Mouse (Mus musculus): ENCODE measurements around the gene Prr29. TPM values are rescaled to one million over a fixed set of nuclear protein-coding genes. Genes with fewer than 3 reads are reported as not detected.
A peak's percentile ranks its signal among the peaks of the same experiment; 100 is the strongest.

The Prr29 gene
- total RNA-seq (2021) (under 1 TPM; 0.37 to 0.48 TPM), polyA plus RNA-seq (2012; rRNA removed) (7.9 and 10.4 TPM in 2 replicates)
- long read RNA-seq, partial matches to known transcripts = 1 of 2 reads
- long read RNA-seq, other reads (novel, unspliced or antisense) = 1 of 2 reads

GRCm38 (mm10) chr11:106365366-106365765 is at the start of gene Prr29:
Prr29 (plus strand) TSS chr11:106365472.
- H3K79me2 ChIP-seq (replicated peaks; ENCODE audit: control insufficient read depth, insufficient read depth, low read length) = no peaks in the 10 kb centered on the region
- no peaks in the 10 kb centered on the region for H3K27me3 ChIP-seq (ENCODE audit: control insufficient read depth, insufficient read depth, low read length)
- no peak for DNase-seq
- intact Hi-C loops (cut with DNase I) = loop anchor here (2.0 kb wide), 1 partner anchor 35 kb away; no protein-coding TSS in a partner anchor
- H3K4me1 ChIP-seq (ENCODE audit: control insufficient read depth, insufficient read depth, low read length) = peaks cover 1% of the 10 kb centered on the region
- peak within 1 kb of the TSS; percentile 65 for H3K27ac ChIP-seq
- peak within 1 kb of the TSS; percentile 50 for H3K9ac ChIP-seq (ENCODE audit: low read depth, low read length)
- 60% methylated on average over 10 of the region's 10 CpGs for WGBS
- peak within 1 kb of the TSS; percentile 12; the same call in 1 of the 2 replicates for H3K4me3 ChIP-seq
- H3K36me3 ChIP-seq (ENCODE audit: control insufficient read depth, insufficient read depth, low read length) = no peaks in the 10 kb centered on the region
- TF ChIP-seq EP300 (IDR thresholded peaks at IDR 0.05; ENCODE audit: insufficient read depth, low read depth, low read length) = no peak
- TF ChIP-seq POLR2A (IDR thresholded peaks at IDR 0.05; ENCODE audit: insufficient read depth, low read depth, low read length) = no peak
- TF ChIP-seq CTCF (IDR thresholded peaks at IDR 0.05) = no peak

- no peaks in the 10 kb centered on the region for H3K36me3 ChIP-seq (ENCODE audit: control insufficient read depth, insufficient read depth, low read length)
- DNase-seq = no peak
- H3K79me2 ChIP-seq (replicated peaks; ENCODE audit: control insufficient read depth, insufficient read depth, low read length) = no peaks in the 10 kb centered on the region
- TF ChIP-seq CTCF (IDR thresholded peaks at IDR 0.05) = no peak
- TF ChIP-seq POLR2A (IDR thresholded peaks at IDR 0.05; ENCODE audit: insufficient read depth, low read depth, low read length) = no peak
- TF ChIP-seq EP300 (IDR thresholded peaks at IDR 0.05; ENCODE audit: insufficient read depth, low read depth, low read length) = no peak
- H3K27me3 ChIP-seq (ENCODE audit: control insufficient read depth, insufficient read depth, low read length) = no peaks in the 10 kb centered on the region
- H3K27ac ChIP-seq = no peak overlapping the region
- no peak overlapping the region for H3K9ac ChIP-seq (ENCODE audit: low read depth, low read length)
- intact Hi-C loops (cut with DNase I) = no loop called here
- 100% methylated on average over 1 of the region's 1 CpGs for WGBS
- no peak overlapping the region for H3K4me3 ChIP-seq
- H3K4me1 ChIP-seq (ENCODE audit: control insufficient read depth, insufficient read depth, low read length) = no peaks in the 10 kb centered on the region
Observed at GRCm38 (mm10) chr11:106316416-106316815, 48.9 kb upstream of the Prr29 start.

GRCm38 (mm10) chr11:106317801-106318200 is 47.5 kb upstream of the Prr29 start:
- Histone ChIP-seq H3K27ac (no peak overlapping the region), H3K4me1 (ENCODE audit: control insufficient read depth, insufficient read depth, low read length) (no peaks in the 10 kb centered on the region), H3K36me3 (ENCODE audit: control insufficient read depth, insufficient read depth, low read length) (no peaks in the 10 kb centered on the region), H3K4me3 (no peak overlapping the region), H3K79me2 (replicated peaks; ENCODE audit: control insufficient read depth, insufficient read depth, low read length) (no peaks in the 10 kb centered on the region), H3K27me3 (ENCODE audit: control insufficient read depth, insufficient read depth, low read length) (no peaks in the 10 kb centered on the region), H3K9ac (ENCODE audit: low read depth, low read length) (no peak overlapping the region)
- TF ChIP-seq EP300 (IDR thresholded peaks at IDR 0.05; ENCODE audit: insufficient read depth, low read depth, low read length) = no peak
- 78% methylated on average over 7 of the region's 7 CpGs for WGBS
- no peak for DNase-seq
- intact Hi-C loops (cut with DNase I) = no loop called here

GRCm38 (mm10) chr11:106318406-106319366 is 46.6 kb upstream of the Prr29 start:
- Histone ChIP-seq H3K36me3 (ENCODE audit: control insufficient read depth, insufficient read depth, low read length) (no peaks in the 10 kb centered on the region), H3K79me2 (replicated peaks; ENCODE audit: control insufficient read depth, insufficient read depth, low read length) (no peaks in the 10 kb centered on the region), H3K4me1 (ENCODE audit: control insufficient read depth, insufficient read depth, low read length) (no peaks in the 10 kb centered on the region), H3K9ac (ENCODE audit: low read depth, low read length) (no peak overlapping the region), H3K27me3 (ENCODE audit: control insufficient read depth, insufficient read depth, low read length) (no peaks in the 10 kb centered on the region), H3K27ac (no peak overlapping the region; the same call in 1 of the 2 replicates), H3K4me3 (no peak overlapping the region)
- 49% methylated on average over 21 of the region's 21 CpGs for WGBS
- TF ChIP-seq EP300 (IDR thresholded peaks at IDR 0.05; ENCODE audit: insufficient read depth, low read depth, low read length) (no peak), POLR2A (IDR thresholded peaks at IDR 0.05; ENCODE audit: insufficient read depth, low read depth, low read length) (no peak), CTCF (IDR thresholded peaks at IDR 0.05) (0 out of 2 replicates have a peak, but pooled peaks have one; percentile 12)
- peak in 1 of 2 experiments; percentile 52 for DNase-seq
- intact Hi-C loops (cut with DNase I) = no loop called here

GRCm38 (mm10) chr11:106324858-106325257 is 40.4 kb upstream of the Prr29 start:
- 61% methylated on average over 5 of the region's 5 CpGs for WGBS
- H3K4me1 ChIP-seq (ENCODE audit: control insufficient read depth, insufficient read depth, low read length) = peaks cover 3% of the 10 kb centered on the region
- intact Hi-C loops (cut with DNase I) = loop anchor here (2.0 kb wide), 1 partner anchor 20 kb away; no protein-coding TSS in a partner anchor
- no peak overlapping the region for H3K9ac ChIP-seq (ENCODE audit: low read depth, low read length)
- no peaks in the 10 kb centered on the region for H3K36me3 ChIP-seq (ENCODE audit: control insufficient read depth, insufficient read depth, low read length)
- H3K27me3 ChIP-seq (ENCODE audit: control insufficient read depth, insufficient read depth, low read length) = no peaks in the 10 kb centered on the region
- DNase-seq = peak in 1 of 2 experiments; percentile 46
- H3K27ac ChIP-seq = no peak overlapping the region
- TF ChIP-seq CTCF (IDR thresholded peaks at IDR 0.05) (no peak), POLR2A (IDR thresholded peaks at IDR 0.05; ENCODE audit: insufficient read depth, low read depth, low read length) (no peak), EP300 (IDR thresholded peaks at IDR 0.05; ENCODE audit: insufficient read depth, low read depth, low read length) (no peak)
- H3K79me2 ChIP-seq (replicated peaks; ENCODE audit: control insufficient read depth, insufficient read depth, low read length) = no peaks in the 10 kb centered on the region
- H3K4me3 ChIP-seq = no peak overlapping the region
